Mouse (Mus musculus) liver, adult 2 months (tissue): ENCODE measurements at regions not wholly inside any gene's neighbourhood (a gene's known extent, or its start where the extent isn't known, plus 50 kb on each side); places are given as distances from the start of the nearest gene placed in this dataset.

Experiments
- DNase-seq: peaks from one replicate; pipeline ENCODE4 v3.0.0-alpha.2; 2011; ENCODE audit warnings: low read depth, low spot score; ENCODE audit errors: extremely low read depth
- H3K27ac ChIP-seq: fragments of 200-500 bp; replicated peaks from 2 replicates; pipeline ENCODE4 v1.5.1; 2012; ENCODE audit warnings: low read depth, mild to moderate bottlenecking, control low read depth, inconsistent platforms, low read length; ENCODE audit not compliant: insufficient read depth
- H3K27me3 ChIP-seq: fragments of 200-500 bp; 2 replicates; pipeline ENCODE4 v1.6.1; 2012; ENCODE audit warnings: mild to moderate bottlenecking, moderate library complexity, low read length, inconsistent platforms; ENCODE audit not compliant: control insufficient read depth, insufficient read depth
- H3K36me3 ChIP-seq: fragments of 200-500 bp; 2 replicates; pipeline ENCODE4 v1.6.1; 2012; ENCODE audit warnings: low read length, inconsistent platforms; ENCODE audit not compliant: control insufficient read depth, insufficient read depth
- H3K4me1 ChIP-seq: fragments of 200-500 bp; 2 replicates; pipeline ENCODE4 v1.6.1; 2011; ENCODE audit warnings: low read length; ENCODE audit not compliant: control insufficient read depth, insufficient read depth
- H3K4me3 ChIP-seq: fragments of 200-500 bp; 2 replicates; pipeline ENCODE4 v1.5.1; 2011; ENCODE audit warnings: low read depth, mild to moderate bottlenecking, control low read depth, low read length, moderate library complexity; ENCODE audit not compliant: insufficient read depth
- H3K79me2 ChIP-seq: fragments of 200-500 bp; 2 replicates; pipeline ENCODE4 v1.6.1; 2012; ENCODE audit warnings: inconsistent platforms, mild to moderate bottlenecking, low read length, moderate library complexity; ENCODE audit not compliant: control insufficient read depth, insufficient read depth
- H3K9ac ChIP-seq: fragments of 200-500 bp; 2 replicates; pipeline ENCODE4 v1.6.1; 2012; ENCODE audit warnings: low read depth, mild to moderate bottlenecking, control low read depth, inconsistent platforms, low read length
- CTCF ChIP-seq: fragments of 200-500 bp; IDR thresholded peaks from 2 replicates; pipeline ENCODE4 v1.5.1; 2011; ENCODE audit warnings: low read depth, low read length, control low read depth
- POLR2A ChIP-seq: fragments of 200-500 bp; IDR thresholded peaks from 2 replicates; pipeline ENCODE4 v1.6.1; 2011; ENCODE audit warnings: low read length, control low read depth; ENCODE audit not compliant: insufficient read depth; ENCODE audit errors: extremely low read depth
- WGBS: fragments of 180-500 bp; shearing (Covaris S2); methylation state at CpG from one replicate; pipeline ENCODE4 v1.1.7; 2018; 5-methylcytosine and 5-hydroxymethylcytosine counted together

GRCm38 (mm10) chr13:72691783-72692729, 63.4 kb downstream of the Irx2 start:
- DNase-seq: no peak
- H3K9ac ChIP-seq: no peak overlapping the region
- no peak overlapping the region for H3K4me3 ChIP-seq
- TF ChIP-seq CTCF (no peak), POLR2A (no peak)
- H3K27ac ChIP-seq: no peak overlapping the region
- no peaks in the 10 kb centered on the region for H3K79me2 ChIP-seq
- H3K27me3 ChIP-seq: peaks cover 4% of the 10 kb centered on the region; the same call in 1 of the 2 replicates
- no peaks in the 10 kb centered on the region for H3K4me1 ChIP-seq
- WGBS: 55% methylated on average over 13 of the region's 13 CpGs
- no peaks in the 10 kb centered on the region for H3K36me3 ChIP-seq

GRCm38 (mm10) chr13:72707469-72707868, 78.8 kb downstream of the Irx2 start:
- TF ChIP-seq POLR2A (no peak), CTCF (no peak)
- Histone ChIP-seq H3K36me3 (no peaks in the 10 kb centered on the region), H3K9ac (no peak overlapping the region), H3K27me3 (no peaks in the 10 kb centered on the region), H3K79me2 (no peaks in the 10 kb centered on the region), H3K4me1 (no peaks in the 10 kb centered on the region), H3K27ac (no peak overlapping the region), H3K4me3 (no peak overlapping the region)
- WGBS: 70% methylated on average over 3 of the region's 3 CpGs
- DNase-seq: no peak

- no peaks in the 10 kb centered on the region for H3K79me2 ChIP-seq
- H3K27ac ChIP-seq: no peak overlapping the region
- no peak overlapping the region for H3K4me3 ChIP-seq
- H3K36me3 ChIP-seq: no peaks in the 10 kb centered on the region
- H3K9ac ChIP-seq: no peak overlapping the region
- no peaks in the 10 kb centered on the region for H3K4me1 ChIP-seq
- H3K27me3 ChIP-seq: no peaks in the 10 kb centered on the region
- DNase-seq: no peak
- TF ChIP-seq POLR2A: no peak
- no peak for TF ChIP-seq CTCF
- 52% methylated on average over 2 of the region's 2 CpGs for WGBS
These were observed 80.1 kb downstream of the Irx2 start for GRCm38 (mm10) chr13:72708728-72709127.

- WGBS: 72% methylated on average over 5 of the region's 5 CpGs
- no peak overlapping the region for H3K27ac ChIP-seq
- no peak overlapping the region for H3K9ac ChIP-seq
- H3K79me2 ChIP-seq: no peaks in the 10 kb centered on the region
- TF ChIP-seq CTCF: no peak
- no peak for TF ChIP-seq POLR2A
- H3K36me3 ChIP-seq: no peaks in the 10 kb centered on the region
- no peaks in the 10 kb centered on the region for H3K4me1 ChIP-seq
- H3K27me3 ChIP-seq: no peaks in the 10 kb centered on the region
- no peak for DNase-seq
- no peak overlapping the region for H3K4me3 ChIP-seq
These were observed 81.4 kb downstream of the Irx2 start for GRCm38 (mm10) chr13:72710051-72710450.

GRCm38 (mm10) chr13:72711136-72711535, 82.5 kb downstream of the Irx2 start:
- H3K27me3 ChIP-seq: no peaks in the 10 kb centered on the region
- H3K9ac ChIP-seq: no peak overlapping the region
- H3K79me2 ChIP-seq: no peaks in the 10 kb centered on the region
- no peak overlapping the region for H3K4me3 ChIP-seq
- H3K4me1 ChIP-seq: no peaks in the 10 kb centered on the region
- no peak for DNase-seq
- 48% methylated on average over 8 of the region's 8 CpGs for WGBS
- no peaks in the 10 kb centered on the region for H3K36me3 ChIP-seq
- no peak overlapping the region for H3K27ac ChIP-seq
- TF ChIP-seq POLR2A (no peak), CTCF (no peak)

GRCm38 (mm10) chr13:72711842-72712330, 83.3 kb downstream of the Irx2 start:
- TF ChIP-seq CTCF (no peak), POLR2A (no peak)
- H3K79me2 ChIP-seq: no peaks in the 10 kb centered on the region
- no peaks in the 10 kb centered on the region for H3K27me3 ChIP-seq
- DNase-seq: no peak
- H3K27ac ChIP-seq: no peak overlapping the region
- no peak overlapping the region for H3K4me3 ChIP-seq
- no peaks in the 10 kb centered on the region for H3K4me1 ChIP-seq
- no peak overlapping the region for H3K9ac ChIP-seq
- 82% methylated on average over 4 of the region's 4 CpGs for WGBS
- no peaks in the 10 kb centered on the region for H3K36me3 ChIP-seq
